Mouse (Mus musculus) gastrocnemius, postnatal 25 days (tissue): ENCODE results near the gene Etfa. TPM values are rescaled to one million over a fixed set of nuclear protein-coding genes. Genes with fewer than 3 reads are reported as not detected.
A peak's percentile ranks its signal among the peaks of the same experiment; 100 is the strongest.

Experiments
- DNase-seq: peaks from one replicate; pipeline ENCODE4 v3.0.0; 2022
- total RNA-seq, 2 experiments: library from RNA; stranded (reverse); gene quantifications; 1 replicate in 1 of 2; 2 replicates in 1 of 2; pipeline ENCODE4 v1.2.3; 2021

Etfa gene
- total RNA-seq, 2 experiments from 2014 or later: 245 to 247 TPM

- DNase-seq: no peak
Observed at GRCm38 (mm10) chr9:55511521-55511993, 486 bp downstream of the Etfa start.

- no peak for DNase-seq
Observed at GRCm38 (mm10) chr9:55510651-55511235, 1.3 kb downstream of the Etfa start.

- no peak for DNase-seq
Observed at GRCm38 (mm10) chr9:55509731-55510130, 2.3 kb downstream of the Etfa start.

DNA sequence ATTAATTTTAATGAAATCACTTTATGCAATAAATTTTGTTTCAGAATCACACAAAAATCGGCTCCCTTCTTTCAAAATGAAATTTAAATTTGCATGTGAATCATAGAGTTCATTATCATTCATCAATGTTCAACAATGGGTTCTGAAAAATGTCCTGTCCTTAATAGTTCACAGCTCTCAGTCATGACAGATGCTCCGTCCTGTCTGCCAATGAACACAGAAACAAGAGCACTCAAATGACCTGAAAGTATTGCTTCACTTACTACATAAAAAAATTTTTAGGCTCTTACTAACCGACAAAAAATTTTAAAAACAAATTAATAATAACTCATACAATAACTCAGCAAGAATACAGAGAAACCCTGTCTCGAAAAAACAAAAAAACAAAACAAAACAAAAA is 3.3 kb downstream of the Etfa start:
- DNase-seq: peak; percentile 14

- peak; percentile 21 for DNase-seq
Observed at GRCm38 (mm10) chr9:55507922-55508321, 4.1 kb downstream of the Etfa start.

DNA sequence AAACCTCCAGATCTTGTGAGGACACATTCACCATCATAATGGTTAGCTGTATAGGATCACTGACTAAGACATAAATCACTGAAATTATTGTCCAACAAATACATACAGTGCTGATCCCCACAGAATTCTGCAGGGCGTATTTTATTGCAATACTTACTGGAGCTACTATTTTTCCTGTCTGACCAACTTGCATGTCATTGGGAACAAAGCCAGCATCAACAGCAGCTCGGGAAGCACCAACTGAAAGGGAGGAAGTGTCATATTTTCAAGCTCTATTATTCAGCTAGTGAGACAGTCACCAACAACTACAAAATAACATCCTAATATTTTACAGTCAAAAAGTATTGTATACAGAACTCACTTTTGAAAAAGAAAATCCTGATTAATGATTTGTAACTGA is 29.9 kb downstream of the Etfa start:
- DNase-seq: no peak

GRCm38 (mm10) chr9:55478699-55479098 is 33.3 kb downstream of the Etfa start:
- no peak for DNase-seq

GRCm38 (mm10) chr9:55476084-55476483 is 36.0 kb downstream of the Etfa start:
- DNase-seq: no peak

GRCm38 (mm10) chr9:55468397-55468796 is 43.6 kb downstream of the Etfa start:
- no peak for DNase-seq

DNA sequence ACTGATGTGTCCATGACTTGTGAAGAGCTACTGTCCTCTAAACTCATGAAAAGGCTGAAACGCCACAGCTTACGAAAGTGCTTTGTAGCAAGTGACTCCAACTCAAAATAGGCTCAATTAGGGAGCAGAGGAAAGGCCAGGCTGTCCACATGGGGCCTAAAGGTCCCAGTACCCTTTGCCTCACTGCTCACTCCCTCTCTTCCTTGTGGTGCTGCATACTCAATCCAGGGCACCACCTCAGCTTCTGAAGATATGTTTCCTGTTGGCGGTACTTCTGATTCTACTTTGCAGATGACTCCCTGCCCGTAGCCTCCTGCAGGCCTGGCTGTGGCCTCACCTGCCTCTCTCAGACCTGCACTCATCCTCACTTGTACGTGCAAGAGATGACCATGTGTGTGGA is 58.7 kb downstream of the Etfa start:
- no peak for DNase-seq

GRCm38 (mm10) chr9:55452906-55453305 is 59.1 kb downstream of the Etfa start:
- no peak for DNase-seq

GRCm38 (mm10) chr9:55451426-55451825 is 60.6 kb downstream of the Etfa start:
- DNase-seq: no peak

GRCm38 (mm10) chr9:55450035-55450434 is 62.0 kb downstream of the Etfa start:
- DNase-seq: no peak

- no peak for DNase-seq
Observed at GRCm38 (mm10) chr9:55449108-55449507, 62.9 kb downstream of the Etfa start.

DNA sequence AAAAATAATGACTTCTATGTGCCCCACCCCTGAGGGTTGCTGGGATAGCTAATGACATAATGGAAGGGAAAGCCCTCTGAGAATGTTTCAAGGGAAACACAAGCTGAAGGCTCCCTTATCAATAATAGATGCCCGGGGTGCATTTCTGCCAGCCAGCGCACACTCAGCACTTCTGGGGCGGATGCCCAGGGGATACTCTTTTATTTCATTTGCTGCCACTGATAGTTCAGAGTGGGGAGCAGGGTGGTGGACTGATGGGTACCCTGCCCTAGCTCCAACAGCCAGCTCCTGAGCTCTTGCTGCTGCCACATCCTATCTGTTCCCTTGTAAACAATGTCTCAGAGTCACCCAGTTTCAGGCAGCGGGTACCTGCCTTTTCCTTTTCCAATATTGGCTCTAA is 64.5 kb downstream of the Etfa start:
- DNase-seq: no peak

DNA sequence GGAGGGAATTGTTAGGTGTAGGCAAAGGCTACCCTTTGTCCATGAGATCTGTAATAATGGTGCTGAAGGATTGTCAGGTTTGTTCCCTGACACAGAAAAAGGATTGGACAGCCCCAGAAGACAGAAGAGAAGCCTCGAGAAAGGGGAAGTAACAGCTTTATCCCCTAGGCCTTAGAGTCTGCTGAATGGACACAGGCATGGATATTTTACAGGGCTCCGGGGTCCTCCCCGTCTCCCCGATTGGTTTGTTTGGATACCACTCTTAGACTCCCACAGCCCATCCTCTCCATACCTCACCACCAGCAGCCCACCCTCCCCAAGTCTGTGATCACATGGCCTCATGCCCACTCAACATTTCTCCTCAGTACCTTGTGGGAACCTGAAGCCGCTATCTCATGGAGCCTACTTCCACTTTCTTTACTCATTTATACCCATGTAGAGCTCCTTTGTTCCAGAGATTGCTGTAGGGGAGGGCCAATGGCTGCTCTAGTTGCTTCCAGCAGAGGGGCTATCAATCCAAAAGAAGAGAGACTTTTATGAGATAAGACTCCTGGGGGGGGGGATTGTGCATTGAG is 72.8 kb downstream of the Etfa start:
- no peak for DNase-seq

- DNase-seq: no peak
Observed at GRCm38 (mm10) chr9:55438433-55438832, 73.6 kb downstream of the Etfa start.

DNA sequence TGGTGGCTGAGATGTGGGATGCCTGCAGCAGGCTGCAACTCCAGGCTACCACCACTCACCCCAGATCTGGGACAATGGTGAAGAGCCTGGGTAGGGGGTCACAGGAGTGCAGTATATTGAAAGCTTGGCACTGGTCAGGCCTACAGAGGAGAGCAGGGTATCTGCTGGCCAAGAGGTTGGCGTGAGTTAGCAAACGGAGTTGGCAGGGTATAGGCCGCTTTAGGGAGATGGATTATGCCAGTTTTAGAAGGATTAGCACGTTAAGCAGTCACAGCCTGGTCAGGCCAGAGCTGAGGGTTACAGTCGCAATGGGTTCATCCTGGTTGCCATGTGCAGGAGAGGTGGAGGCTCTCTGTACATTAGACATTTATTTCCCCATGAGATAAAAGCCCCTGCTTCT is 78.2 kb downstream of the Etfa start:
- DNase-seq: no peak

DNA sequence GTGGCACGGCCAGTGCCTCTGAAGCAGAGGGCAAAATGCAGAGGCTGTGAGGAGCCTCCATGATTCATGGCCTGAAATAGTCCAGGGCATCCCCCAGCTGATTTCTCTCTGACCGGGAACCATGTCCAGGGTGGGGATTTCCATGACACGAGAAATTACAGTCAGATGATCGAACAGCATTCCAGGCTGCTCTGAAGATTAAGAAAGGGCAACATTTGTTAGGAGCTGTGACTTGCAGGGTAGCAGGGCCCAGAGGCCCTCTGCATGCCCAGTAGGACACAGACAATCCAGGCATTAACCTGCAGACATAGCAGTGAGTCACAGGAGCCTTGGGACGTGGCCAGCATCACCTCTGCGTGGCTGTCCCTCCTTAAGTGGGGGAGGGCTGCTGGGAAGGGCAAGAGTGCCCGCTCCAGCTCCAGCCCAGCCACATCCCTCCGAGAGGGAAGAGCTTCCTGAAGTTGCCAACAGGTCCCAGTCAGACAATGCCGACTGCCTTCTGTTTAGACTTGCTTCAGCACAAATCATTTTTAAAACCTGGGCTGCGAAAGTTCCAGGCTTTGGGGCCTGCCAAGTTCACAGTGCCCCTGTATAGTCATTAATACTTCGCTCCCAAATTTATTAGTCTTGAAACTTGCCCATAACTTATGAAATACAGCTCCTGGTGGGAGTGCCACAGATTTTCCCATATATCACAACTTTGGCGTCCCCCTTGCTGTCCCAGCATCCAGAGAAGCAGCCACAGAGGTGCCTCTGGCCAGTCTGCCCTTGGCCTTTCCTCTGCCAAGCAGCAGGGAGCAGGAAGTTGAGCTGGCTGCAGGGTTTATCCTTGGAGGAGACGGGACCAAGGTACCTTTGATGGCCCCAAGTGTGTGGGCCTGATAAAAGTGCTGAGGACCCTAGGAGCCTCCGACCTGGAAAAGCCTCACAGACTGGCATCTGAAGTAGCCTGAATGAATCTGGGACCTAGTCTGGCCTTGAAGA is 79.4 kb downstream of the Etfa start:
- no peak for DNase-seq

DNA sequence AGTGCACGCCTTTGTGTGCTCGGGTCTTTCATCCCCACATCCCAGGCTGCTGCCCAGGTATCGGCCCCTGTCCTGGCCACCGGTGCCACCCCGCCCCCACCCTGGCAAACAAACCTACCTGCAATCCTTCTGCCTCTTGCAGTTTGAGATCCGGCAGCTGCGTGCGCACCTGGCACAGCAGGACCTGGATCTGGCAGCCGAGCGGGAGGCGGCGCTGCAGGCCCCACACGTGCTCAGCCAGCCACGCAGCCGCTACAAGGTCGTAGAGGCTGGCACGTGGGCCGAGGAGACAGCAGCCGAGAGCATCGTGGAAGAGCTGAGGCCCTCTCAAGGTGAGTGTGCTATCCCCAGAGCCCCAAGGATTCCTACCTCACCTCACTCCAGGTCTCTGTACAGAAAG is 81.9 kb downstream of the Etfa start:
- no peak for DNase-seq

GRCm38 (mm10) chr9:55429242-55429975 is 82.6 kb downstream of the Etfa start:
- DNase-seq: peak; percentile 37

GRCm38 (mm10) chr9:55425271-55425810 is 86.7 kb downstream of the Etfa start:
- DNase-seq: no peak
